ENCODE assay signal across 22 mouse cellular contexts in the genomic region with DNA sequence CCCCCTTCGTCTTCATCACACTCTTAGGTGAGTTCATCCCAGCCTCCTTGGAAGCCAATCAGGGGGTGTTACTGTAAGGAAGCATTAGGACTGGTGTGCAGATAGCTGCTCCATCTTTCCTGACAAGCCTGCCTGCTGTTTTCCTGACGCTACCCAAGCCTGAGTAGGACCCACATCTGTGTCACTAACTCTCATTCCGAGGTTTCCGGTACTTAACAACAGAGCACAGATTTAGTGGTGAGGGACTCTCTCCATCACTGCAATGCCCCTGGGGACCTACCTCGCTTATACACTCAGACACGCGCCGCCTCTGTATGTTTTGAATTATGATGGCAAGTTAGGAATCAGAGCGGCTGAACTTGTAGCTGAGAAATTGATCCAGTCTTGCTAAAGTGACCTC. TPM values are rescaled to one million over a fixed set of nuclear protein-coding genes. Genes with fewer than 3 reads are reported as not detected.
DNase-seq lines count a peak whose midpoint lies in the region; TF ChIP-seq lines count a peak whose summit lies in the region.
"Had no signal": no experiment of that assay in that cellular context is flagged by ENCODE, and none has a peak within 500 bp of the region (broad histone marks: within the 10 kb centered on the region; RNA-seq: fewer than 3 reads in every experiment).

No protein-coding gene starts in this region.

- WGBS in spleen, adult 2 months = 74% methylated on average over 9 of the region's 9 CpGs
- WGBS in embryonic facial prominence, embryonic 10.5 days = 60% methylated on average over 9 of the region's 9 CpGs

- TF ChIP-seq POLR2A in spleen, adult 2 months (IDR thresholded peaks at IDR 0.05; ENCODE audit: low read depth, low read length) = no peak

- H3K9me3 ChIP-seq in embryonic facial prominence, embryonic 10.5 days = no peaks in the 10 kb centered on the region
- H3K9me3 ChIP-seq: heart, embryonic 15.5 days; megakaryocyte, embryonic 14.5 days; midbrain, embryonic 15.5 days had no signal

- peaks cover 21% of the 10 kb centered on the region; the same call in 1 of the 2 replicates for H3K4me1 ChIP-seq in spleen, adult 2 months (ENCODE audit: control insufficient read depth, insufficient read depth, insufficient read length)
- H3K4me1 ChIP-seq in embryonic facial prominence, embryonic 10.5 days = peaks cover 35% of the 10 kb centered on the region
- H3K4me1 ChIP-seq: midbrain, embryonic 15.5 days had no signal

- DNase-seq in spleen, adult 2 months (ENCODE audit: low read depth in 1 of 2, low spot score in 2 of 2) = no peak
- no peak for DNase-seq in spleen, postnatal 14 days (ENCODE audit: low spot score in 2 of 2)
- DNase-seq in embryonic facial prominence, embryonic 10.5 days (ENCODE audit: low spot score) = peak; percentile 30
- peak; percentile 87 for DNase-seq in induced T-regulatory cell, adult 2 months (ENCODE audit: low read depth)
- no peak for DNase-seq in adipocyte (ENCODE audit: low spot score)
- DNase-seq in ovary, postnatal 10 days (ENCODE audit: low spot score) = no peak
- no peak for DNase-seq in gastrocnemius, postnatal 4 days (ENCODE audit: low spot score in 2 of 2)
- DNase-seq: adrenal gland, postnatal 25 days; cerebellum, adult 11-12 months; cerebellum, postnatal 14 days; forebrain, postnatal 0 days; gastrocnemius, adult 2 months; heart, postnatal 4 days; kidney, adult 18-20 months; lung, adult 18-20 months; lung, postnatal 14 days had no signal

- H3K4me3 ChIP-seq in spleen, adult 2 months (ENCODE audit: extremely low read depth, insufficient read depth, insufficient read length) = no peak overlapping the region
- no peak overlapping the region for H3K4me3 ChIP-seq in embryonic facial prominence, embryonic 10.5 days
- H3K4me3 ChIP-seq: gastrocnemius, adult 2 months; heart, embryonic 15.5 days; megakaryocyte, embryonic 14.5 days; midbrain, embryonic 15.5 days; myocyte had no signal

- no peaks in the 10 kb centered on the region for H3K36me3 ChIP-seq in spleen, adult 2 months (ENCODE audit: control insufficient read depth, insufficient read depth, low read length)
- no peaks in the 10 kb centered on the region for H3K36me3 ChIP-seq in embryonic facial prominence, embryonic 10.5 days (replicated peaks)
- H3K36me3 ChIP-seq: heart, embryonic 15.5 days; midbrain, embryonic 15.5 days had no signal

- no peaks in the 10 kb centered on the region for H3K27me3 ChIP-seq in spleen, adult 2 months (ENCODE audit: control insufficient read depth, insufficient read depth, low read length)
- no peaks in the 10 kb centered on the region for H3K27me3 ChIP-seq in embryonic facial prominence, embryonic 10.5 days (replicated peaks; ENCODE audit: low read depth, poor library complexity, severe bottlenecking)
- H3K27me3 ChIP-seq: heart, embryonic 15.5 days; midbrain, embryonic 15.5 days had no signal

- peak overlapping the region; percentile 79 for H3K27ac ChIP-seq in spleen, adult 2 months (ENCODE audit: insufficient read depth, low read length)
- no peak overlapping the region for H3K27ac ChIP-seq in embryonic facial prominence, embryonic 10.5 days (replicated peaks)
- H3K27ac ChIP-seq: heart, embryonic 15.5 days; hindbrain, postnatal 0 days; kidney, postnatal 0 days; midbrain, embryonic 15.5 days had no signal

- no peak for TF ChIP-seq CTCF in spleen, adult 2 months (IDR thresholded peaks at IDR 0.05; ENCODE audit: extremely low read depth, insufficient read depth, insufficient read length, insufficient replicate concordance)

RNA-seq across cellular contexts. Expression of gene Dad1, which starts 35.2 kb away (rescaled TPM):
- 309 and 372 TPM in 2 replicates for polyA plus RNA-seq in spleen, adult 2 months (2012; rRNA removed)
- 229 and 238 TPM in 2 replicates for polyA plus RNA-seq in embryonic facial prominence, embryonic 10.5 days (2016; fragmentation: Nextera tagmentation; extraction: Ambion mirVana)
- total RNA-seq in gastrocnemius, postnatal 4 days (2021) = 10 to 100 TPM; 89.9 to 92.3 TPM

RNA-seq across cellular contexts. Expression of gene Abhd4, which starts 35.3 kb away (rescaled TPM):
- 17.9 and 23.4 TPM in 2 replicates for polyA plus RNA-seq in spleen, adult 2 months (2012; rRNA removed)
- 37.3 and 39.9 TPM in 2 replicates for polyA plus RNA-seq in embryonic facial prominence, embryonic 10.5 days (2016; fragmentation: Nextera tagmentation; extraction: Ambion mirVana)
- 10 to 100 TPM; 30.1 to 31.5 TPM for total RNA-seq in gastrocnemius, postnatal 4 days (2021)

Comparison
In these comparisons a context has a peak if more than half of its experiments do, and no peak if none do; other contexts are left out.
1. DNase-seq: peak in embryonic facial prominence, embryonic 10.5 days (single experiment) and induced T-regulatory cell, adult 2 months (single experiment); none in spleen, adult 2 months (0 of 2), spleen, postnatal 14 days (0 of 2), adipocyte (single experiment), ovary, postnatal 10 days (single experiment) and gastrocnemius, postnatal 4 days (0 of 2).